Mouse (Mus musculus): Measurements from ENCODE around the gene Fancf. TPM values are rescaled to one million over a fixed set of nuclear protein-coding genes. Genes with fewer than 3 reads are reported as not detected.

The Fancf gene
- total RNA-seq (2012; rRNA removed) = 3.4 and 3.7 TPM in 2 replicates
- total RNA-seq (2014; rRNA removed) = 3.5 and 6.2 TPM in 2 replicates
- polyA plus RNA-seq (2012; ENCODE audit: insufficient read length, low read depth) = 2.4 and 3.8 TPM in 2 replicates

DNA sequence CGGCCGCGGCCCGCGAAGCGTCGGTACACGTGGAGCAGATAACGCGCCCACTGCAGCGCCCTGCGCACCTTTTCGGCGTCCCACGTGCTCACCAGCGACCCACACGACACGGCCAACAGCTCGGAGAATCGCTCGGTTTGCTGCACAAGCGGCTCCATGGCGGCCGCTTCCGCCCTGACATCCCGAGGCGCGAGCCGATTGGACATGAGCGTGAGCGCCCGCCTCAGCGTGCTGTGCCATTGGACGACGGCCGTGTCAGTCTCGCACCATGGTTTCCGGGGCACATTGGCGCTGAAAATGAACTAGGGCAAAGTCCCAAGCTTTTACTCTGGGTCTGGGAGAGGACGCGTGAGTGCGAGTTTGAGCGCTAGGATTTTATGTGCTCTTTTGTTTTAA is at the start of gene Fancf:
Gene Fancf, minus strand, starts transcription at position 171 of the 396 bp plus-strand sequence.
- peak within 1 kb of the TSS; percentile 52 for H3K4me2 ChIP-seq (ENCODE audit: insufficient read depth, low read depth, poor library complexity, severe bottlenecking)
- H3K27ac ChIP-seq (ENCODE audit: insufficient read depth, low read depth) = peak within 1 kb of the TSS; percentile 71
- TF ChIP-seq CTCF (conservative IDR thresholded peaks at IDR 0.05 in 1 of 2, IDR thresholded peaks at IDR 0.05 in 1 of 2; ENCODE audit: low read depth in 2 of 2, low read length in 2 of 2) (no peak), HCFC1 (IDR thresholded peaks at IDR 0.05; ENCODE audit: low read depth, low read length) (peak; percentile 69), ETS1 (conservative IDR thresholded peaks at IDR 0.05; ENCODE audit: low read depth, low read length) (no peak), POLR2A (IDR thresholded peaks at IDR 0.05; ENCODE audit: low read depth, low read length) (peak; percentile 57), UBTF (IDR thresholded peaks at IDR 0.05; ENCODE audit: low read depth, low read length) (no peak), KAT2A (IDR thresholded peaks at IDR 0.05; ENCODE audit: insufficient replicate concordance, low read length) (no peak), MAX (IDR thresholded peaks at IDR 0.05; ENCODE audit: low read length) (0 out of 2 replicates have a peak, but pooled peaks have one; percentile 55), RCOR1 (conservative IDR thresholded peaks at IDR 0.05; ENCODE audit: low read depth, low read length) (no peak), TCF12 (IDR thresholded peaks at IDR 0.05; ENCODE audit: low read depth, low read length) (0 out of 2 replicates have a peak, but pooled peaks have one; percentile 28), POLR2AphosphoS2 (IDR thresholded peaks at IDR 0.05; ENCODE audit: low read depth, low read length) (no peak), NELFE (IDR thresholded peaks at IDR 0.05; ENCODE audit: low read depth, low read length) (peak; percentile 57; the same call in 1 of the 2 replicates), SIN3A (IDR thresholded peaks at IDR 0.05; ENCODE audit: low read length) (peak; percentile 85), MXI1 (IDR thresholded peaks at IDR 0.05; ENCODE audit: low read depth, low read length) (peak; percentile 58; the same call in 1 of the 2 replicates), ELF1 (IDR thresholded peaks at IDR 0.05; ENCODE audit: low read depth, low read length) (peak; percentile 81), CHD2 (IDR thresholded peaks at IDR 0.05; ENCODE audit: low read length) (peak; percentile 63), NRF1 (IDR thresholded peaks at IDR 0.05; ENCODE audit: low read depth, low read length) (0 out of 2 replicates have a peak, but pooled peaks have one; percentile 3), IRF4 (IDR thresholded peaks at IDR 0.05; ENCODE audit: low read depth, low read length) (no peak), CHD1 (IDR thresholded peaks at IDR 0.05; ENCODE audit: low read depth, low read length) (no peak), TBP (conservative IDR thresholded peaks at IDR 0.05; ENCODE audit: low read depth, low read length) (0 out of 2 replicates have a peak, but pooled peaks have one; percentile 27), E2F4 (IDR thresholded peaks at IDR 0.05; ENCODE audit: insufficient replicate concordance, low read depth, low read length) (peak; percentile 49; the same call in 1 of the 2 replicates), JUN (IDR thresholded peaks at IDR 0.05; ENCODE audit: insufficient read depth, low read depth, low read length) (no peak)
- dilution Hi-C loops (cut with MboI; ENCODE audit: extremely low pct_ligation_motif_present, extremely low pct_unique_long_range_greater_than_20kb, low sequenced_read_pairs) (no loop called here), in situ Hi-C loops (cut with MboI; ENCODE audit: low pct_ligation_motif_present, low pct_unique_long_range_greater_than_20kb, low sequenced_read_pairs) (no loop called here)
- DNase-seq (ENCODE audit: extremely low read depth) = peak; percentile 69
- no peaks in the 10 kb centered on the region for H3K27me3 ChIP-seq (replicated peaks)
- peaks cover 0 to 3% of the 10 kb centered on the region in 2 experiments for H3K36me3 ChIP-seq (replicated peaks in 1 of 2; ENCODE audit: control insufficient read depth in 1 of 2, insufficient read depth in 1 of 2, low read length in 1 of 2)
- peaks cover 11% of the 10 kb centered on the region for H3K9me3 ChIP-seq (replicated peaks; ENCODE audit: low read length)
- peak within 1 kb of the TSS; percentile 50 to 80 (median 61) for H3K4me3 ChIP-seq (replicated peaks in 1 of 3; ENCODE audit: low read depth in 2 of 3, low read length in 2 of 3, poor library complexity in 1 of 3)
- H3K4me1 ChIP-seq (ENCODE audit: control insufficient read depth in 1 of 2, insufficient read depth in 2 of 2) = peaks cover 3 to 4% of the 10 kb centered on the region in 2 experiments; a peak in 2 of 4 replicates
- H3K9ac ChIP-seq (ENCODE audit: insufficient read depth, low read depth) = peak within 1 kb of the TSS; percentile 53; the same call in 1 of the 2 replicates
- H3K79me2 ChIP-seq (replicated peaks; ENCODE audit: control insufficient read depth, extremely low read depth, insufficient read depth, poor library complexity, severe bottlenecking) = no peaks in the 10 kb centered on the region

DNA sequence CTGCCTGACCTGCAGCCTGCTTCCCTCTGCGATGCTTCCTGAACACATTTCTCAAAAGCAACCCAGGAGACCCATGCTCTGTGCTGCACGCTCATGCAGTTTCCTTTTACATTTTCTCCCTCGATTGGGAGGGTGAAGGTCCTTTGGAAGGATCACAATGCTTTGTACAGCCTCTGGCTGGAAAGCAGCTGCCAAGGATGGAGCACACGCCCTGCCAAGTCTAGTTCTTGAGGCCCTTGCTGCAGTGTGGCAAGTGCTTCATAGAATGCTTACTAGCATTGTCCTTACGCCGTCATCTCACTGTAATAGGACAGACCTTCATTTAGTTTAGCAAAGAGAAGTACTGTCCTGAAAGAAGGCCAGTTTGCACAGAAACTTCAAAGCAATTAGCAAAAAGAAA is 37.0 kb upstream of the Fancf start:
- Histone ChIP-seq H3K4me3 (replicated peaks in 1 of 3; ENCODE audit: low read depth in 2 of 3, low read length in 2 of 3, poor library complexity in 1 of 3) (no peak overlapping the region), H3K27me3 (replicated peaks) (no peaks in the 10 kb centered on the region), H3K9ac (ENCODE audit: insufficient read depth, low read depth) (no peak overlapping the region), H3K9me3 (replicated peaks; ENCODE audit: low read length) (peaks cover 8% of the 10 kb centered on the region), H3K27ac (ENCODE audit: insufficient read depth, low read depth) (no peak overlapping the region), H3K4me1 (ENCODE audit: control insufficient read depth in 1 of 2, insufficient read depth in 2 of 2) (no peaks in the 10 kb centered on the region), H3K4me2 (ENCODE audit: insufficient read depth, low read depth, poor library complexity, severe bottlenecking) (no peak overlapping the region), H3K79me2 (replicated peaks; ENCODE audit: control insufficient read depth, extremely low read depth, insufficient read depth, poor library complexity, severe bottlenecking) (no peaks in the 10 kb centered on the region), H3K36me3 (replicated peaks in 1 of 2; ENCODE audit: control insufficient read depth in 1 of 2, insufficient read depth in 1 of 2, low read length in 1 of 2) (no peaks in the 10 kb centered on the region)
- TF ChIP-seq RCOR1 (conservative IDR thresholded peaks at IDR 0.05; ENCODE audit: low read depth, low read length) (no peak), BHLHE40 (IDR thresholded peaks at IDR 0.05; ENCODE audit: low read depth, low read length) (no peak), SIN3A (IDR thresholded peaks at IDR 0.05; ENCODE audit: low read length) (no peak), MAZ (IDR thresholded peaks at IDR 0.05; ENCODE audit: low read depth, low read length) (no peak), GABPA (IDR thresholded peaks at IDR 0.05; ENCODE audit: insufficient replicate concordance, low read depth, low read length) (no peak), USF2 (conservative IDR thresholded peaks at IDR 0.05; ENCODE audit: low read depth, low read length) (no peak), IRF4 (IDR thresholded peaks at IDR 0.05; ENCODE audit: low read depth, low read length) (no peak), POLR2AphosphoS2 (IDR thresholded peaks at IDR 0.05; ENCODE audit: low read depth, low read length) (no peak), E2F4 (IDR thresholded peaks at IDR 0.05; ENCODE audit: insufficient replicate concordance, low read depth, low read length) (no peak), MAX (IDR thresholded peaks at IDR 0.05; ENCODE audit: low read length) (no peak), ETS1 (conservative IDR thresholded peaks at IDR 0.05; ENCODE audit: low read depth, low read length) (no peak), ZKSCAN1 (IDR thresholded peaks at IDR 0.05; ENCODE audit: borderline replicate concordance, low read depth, low read length) (no peak), ZNF384 (IDR thresholded peaks at IDR 0.05; ENCODE audit: low read depth, low read length) (no peak), CTCF (conservative IDR thresholded peaks at IDR 0.05 in 1 of 2, IDR thresholded peaks at IDR 0.05 in 1 of 2; ENCODE audit: low read depth in 2 of 2, low read length in 2 of 2) (no peak), ZMIZ1 (IDR thresholded peaks at IDR 0.05; ENCODE audit: low read depth, low read length) (no peak), HCFC1 (IDR thresholded peaks at IDR 0.05; ENCODE audit: low read depth, low read length) (no peak), SMC3 (IDR thresholded peaks at IDR 0.05; ENCODE audit: low read depth, low read length) (no peak)
- in situ Hi-C loops (cut with MboI; ENCODE audit: low pct_ligation_motif_present, low pct_unique_long_range_greater_than_20kb, low sequenced_read_pairs) (no loop called here), dilution Hi-C loops (cut with MboI; ENCODE audit: extremely low pct_ligation_motif_present, extremely low pct_unique_long_range_greater_than_20kb, low sequenced_read_pairs) (no loop called here)
- DNase-seq (ENCODE audit: extremely low read depth) = no peak

Measured in CH12.LX (cell line).